Mouse (Mus musculus) spleen, embryonic (tissue): ENCODE measurements around the gene Zfp790.
"Not testable (repeated sequence)": the region's sequence is repeated elsewhere in the genome, so short reads cannot be mapped to it uniquely, and the experiment has no call there.

Source experiments
- CTCF ChIA-PET: fragments of 350-600 bp; sonication (Branson Sonifier 250); formaldehyde crosslinking; loops from one replicate; lab custom pipeline; 2022; lab: Charles Lee

The Zfp790 gene

DNA sequence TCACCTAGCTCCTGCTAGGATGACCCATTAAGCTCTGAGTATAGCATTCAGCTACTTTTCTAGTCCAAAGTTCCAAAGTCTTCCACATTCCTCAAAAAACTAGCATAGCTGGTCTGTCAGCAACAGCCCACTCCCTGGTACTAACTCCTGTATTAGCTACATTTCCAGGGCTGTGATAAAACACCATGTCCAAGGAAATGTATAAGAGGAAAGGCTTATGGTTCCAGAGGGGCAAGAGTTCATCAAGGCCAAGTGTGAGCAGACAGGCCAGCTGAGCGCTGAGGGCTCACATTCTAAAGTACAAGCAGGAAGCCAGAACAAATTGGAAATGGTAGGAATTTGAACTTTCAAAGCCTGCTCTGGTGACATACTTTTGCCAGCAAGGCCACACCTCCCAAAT lies 26.2 kb downstream of the Zfp790 start:
- CTCF ChIA-PET: no interaction called here

GRCm38 (mm10) chr7:29844616-29845015 lies 28.7 kb downstream of the Zfp790 start:
- CTCF ChIA-PET: no interaction called here

DNA sequence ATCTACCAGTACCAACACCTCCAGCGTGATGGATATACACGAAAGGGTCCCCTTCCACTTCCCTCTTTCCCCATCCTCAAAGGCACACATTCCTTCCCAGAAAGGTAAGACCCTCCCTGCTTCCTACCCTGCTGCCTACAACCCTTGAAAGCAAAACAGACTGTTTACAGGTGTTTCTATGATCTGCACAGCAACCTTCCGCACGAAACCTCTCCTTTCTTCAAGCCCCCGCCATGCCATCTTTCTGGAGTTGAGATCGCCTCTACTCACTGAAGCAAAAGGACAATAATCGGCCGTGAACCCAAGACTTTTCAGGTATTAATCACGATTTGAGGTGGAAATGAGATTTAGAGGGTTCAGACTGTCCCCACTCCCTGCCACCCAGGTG lies 36.9 kb downstream of the Zfp790 start:
- CTCF ChIA-PET: no interaction called here

DNA sequence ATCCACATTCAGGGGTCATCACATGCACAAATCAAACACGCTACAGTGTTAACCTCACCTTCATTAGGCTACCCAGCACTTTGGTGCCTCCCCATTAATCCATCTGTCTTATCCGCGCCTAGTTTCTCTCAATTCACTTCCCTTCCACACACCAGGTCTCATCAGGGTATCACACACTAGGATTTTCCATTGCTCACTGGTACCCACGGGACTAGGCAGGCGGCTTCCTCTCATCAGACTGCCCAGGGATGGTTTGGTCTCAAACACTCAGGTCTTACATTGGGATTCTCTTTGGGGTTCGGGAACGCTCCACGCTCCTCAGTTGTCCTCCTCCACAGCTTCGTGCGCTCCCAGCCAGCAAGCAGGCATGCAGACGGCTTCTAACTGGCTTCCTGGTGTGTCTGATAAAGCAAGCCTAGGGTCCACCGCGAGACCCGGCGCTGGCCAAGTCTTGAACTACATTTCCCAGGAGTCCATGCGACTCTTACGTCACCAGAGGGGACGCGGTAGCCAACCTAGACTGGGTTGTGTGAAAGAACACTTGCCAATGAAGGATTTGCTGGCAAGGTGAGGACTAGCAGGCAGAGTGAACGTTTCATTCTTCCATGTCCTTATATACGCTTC lies 37.4 kb downstream of the Zfp790 start, which contains the start of gene Zfp940:
Gene Zfp940, minus strand, starts transcription at position 451 of the 624 bp plus-strand sequence.
- CTCF ChIA-PET: no interaction called here

- CTCF ChIA-PET: no interaction called here
Observed at GRCm38 (mm10) chr7:29859532-29860517, 43.9 kb downstream of the Zfp790 start, which contains the start of gene Zfp420. Zfp420 (plus strand) TSS chr7:29859979.

DNA sequence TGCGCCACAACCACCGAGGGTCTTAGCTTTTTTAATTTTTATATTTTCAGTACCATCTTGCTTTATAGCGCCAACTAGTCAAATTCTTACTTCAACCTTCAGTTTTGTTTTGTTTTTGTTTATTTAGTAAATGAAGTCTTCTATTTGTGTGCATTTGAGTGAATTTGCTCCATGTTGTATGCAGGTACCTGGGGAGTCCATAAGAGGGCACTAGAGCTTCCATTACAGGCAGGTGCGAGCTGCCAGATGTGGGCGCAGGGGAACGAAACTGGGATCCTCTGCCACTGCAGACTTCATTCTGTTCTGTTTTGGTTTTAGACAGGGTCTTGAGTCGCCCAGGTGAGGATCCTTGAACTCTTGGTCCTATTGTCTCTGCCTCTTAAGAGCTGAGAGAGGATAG lies 45.7 kb downstream of the Zfp790 start:
- CTCF ChIA-PET: no interaction called here

GRCm38 (mm10) chr7:29874256-29874655 lies 58.3 kb downstream of the Zfp790 start:
- CTCF ChIA-PET: no interaction called here

- CTCF ChIA-PET: not testable (repeated sequence)
Observed at GRCm38 (mm10) chr7:29877561-29877960, 61.6 kb downstream of the Zfp790 start.

- CTCF ChIA-PET: no interaction called here
Observed at GRCm38 (mm10) chr7:29880056-29880455, 64.1 kb downstream of the Zfp790 start.
